Mouse (Mus musculus) layer of hippocampus, postnatal 36 days (tissue): ENCODE results near the gene Fam20c. TPM values are rescaled to one million over a fixed set of nuclear protein-coding genes. Genes with fewer than 3 reads are reported as not detected.

Experiments used
- DNase-seq, 2 experiments: peaks; one replicate each; pipeline ENCODE4 v3.0.0; 2022
- total RNA-seq, 2 experiments: library from RNA; stranded (reverse); gene quantifications; 2 replicates each; pipeline ENCODE4 v1.2.3; 2021

The Fam20c gene
- total RNA-seq, 2 experiments from 2014 or later, result 29.1 to 30.3 TPM

GRCm38 (mm10) chr5:138820717-138821332, 66.5 kb downstream of the Fam20c start:
- no peak for DNase-seq

- DNase-seq, result no peak
Measured at GRCm38 (mm10) chr5:138825090-138825489, 70.8 kb downstream of the Fam20c start.

- no peak for DNase-seq
Measured at GRCm38 (mm10) chr5:138833406-138833805, 79.1 kb downstream of the Fam20c start.

GRCm38 (mm10) chr5:138834910-138835309, 80.6 kb downstream of the Fam20c start:
- no peak for DNase-seq

- no peak for DNase-seq
Measured at GRCm38 (mm10) chr5:138840981-138841380, 86.7 kb downstream of the Fam20c start.

GRCm38 (mm10) chr5:138843168-138843824, 89.0 kb downstream of the Fam20c start:
- no peak for DNase-seq

- no peak for DNase-seq
Measured at GRCm38 (mm10) chr5:138846506-138846905, 92.2 kb downstream of the Fam20c start.

- peak; percentile 88 to 93 for DNase-seq
Measured at GRCm38 (mm10) chr5:138848102-138848501, 93.8 kb downstream of the Fam20c start.

- no peak for DNase-seq
Measured at GRCm38 (mm10) chr5:138849682-138850461, 95.6 kb downstream of the Fam20c start.

GRCm38 (mm10) chr5:138850462-138850844, 96.1 kb downstream of the Fam20c start:
- no peak for DNase-seq

- DNase-seq, result no peak
Measured at GRCm38 (mm10) chr5:138851296-138851780, 97.0 kb downstream of the Fam20c start.

GRCm38 (mm10) chr5:138852151-138852550, 97.8 kb downstream of the Fam20c start:
- DNase-seq, result no peak

GRCm38 (mm10) chr5:138853349-138853748, 99.0 kb downstream of the Fam20c start:
- DNase-seq, result no peak

- peak; percentile 75 to 78 for DNase-seq
Measured at GRCm38 (mm10) chr5:138857010-138857617, 102.8 kb downstream of the Fam20c start.

- no peak for DNase-seq
Measured at GRCm38 (mm10) chr5:138857811-138858251, 103.5 kb downstream of the Fam20c start.

Other genes with a start within 250 kb of the Fam20c start
- not detected for gene 1700123K08Rik, start 189.8 kb upstream of the Fam20c start, total RNA-seq
- 10 to 100 TPM; 34.2 to 34.9 TPM for gene Zfp68, start 134.8 kb upstream of the Fam20c start, total RNA-seq
- 10 to 100 TPM; 15.0 to 17.9 TPM for gene A430033K04Rik, start 131.7 kb upstream of the Fam20c start, total RNA-seq
- gene Gm5294, start 65.6 kb downstream of the Fam20c start, total RNA-seq, result not detected
- 10 to 100 TPM; 36.1 to 40.8 TPM for gene Pdgfa, start 242.9 kb downstream of the Fam20c start, total RNA-seq